Mouse (Mus musculus): ENCODE measurements at regions not wholly inside any gene's neighbourhood (a gene's known extent, or its start where the extent isn't known, plus 50 kb on each side); places are given as distances from the start of the nearest gene placed in this dataset.

GRCm38 (mm10) chr7:40253486-40253885, 644.6 kb upstream of the Vstm2b start:
- DNase-seq (ENCODE audit: low read depth, low spot score), result no peak

DNA sequence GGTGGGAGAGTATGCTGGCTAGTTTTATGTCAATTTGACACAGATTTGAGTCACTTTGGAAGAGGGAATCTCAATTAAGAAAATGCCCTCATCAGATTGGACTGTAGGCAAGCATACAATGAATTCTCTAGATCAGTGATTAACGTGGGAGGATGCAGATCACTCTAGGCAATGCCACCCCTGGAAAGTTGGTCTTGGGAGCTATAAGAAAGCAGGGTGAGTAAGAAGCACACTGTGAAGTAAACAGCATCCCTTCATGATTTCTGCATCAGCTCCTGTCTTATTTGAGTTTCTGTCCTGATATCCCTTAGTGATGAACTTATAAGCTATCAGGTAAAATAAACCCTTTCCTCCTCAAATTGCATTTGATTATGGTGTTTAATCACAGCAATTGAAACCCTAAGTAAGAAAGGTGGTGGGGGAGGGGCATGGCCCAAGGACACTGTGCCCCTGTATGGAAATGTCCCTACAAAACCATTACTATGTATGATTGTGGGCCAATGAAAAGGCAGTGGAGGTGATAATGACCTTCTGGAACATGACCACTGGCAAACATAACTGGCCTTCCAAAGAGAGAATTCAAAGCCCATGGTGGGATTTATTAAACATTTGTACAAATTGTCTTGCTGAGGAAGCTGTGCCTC, 640.3 kb upstream of the Vstm2b start:
- no peak for DNase-seq (ENCODE audit: low read depth, low spot score)

DNA sequence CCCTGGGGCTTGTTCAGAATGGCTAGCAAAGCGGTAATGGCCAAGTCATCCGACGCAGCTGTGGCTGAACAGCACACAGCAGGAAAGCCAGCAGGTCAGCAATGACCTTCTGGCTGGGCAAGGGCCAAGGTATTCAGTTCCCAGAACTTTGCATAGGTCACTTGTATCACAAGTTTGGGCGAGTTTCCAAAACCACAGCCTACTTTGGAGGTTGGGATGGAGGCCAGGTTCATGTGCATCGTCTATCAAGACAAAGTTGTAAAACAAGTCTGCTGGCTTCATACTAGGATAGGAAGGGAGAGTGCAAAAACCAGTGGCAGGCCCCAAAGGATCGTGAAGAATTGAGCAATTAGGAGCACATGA, 639.8 kb upstream of the Vstm2b start:
- no peak for DNase-seq (ENCODE audit: low read depth, low spot score)

GRCm38 (mm10) chr7:40273459-40274072, 624.6 kb upstream of the Vstm2b start:
- DNase-seq (ENCODE audit: low read depth, low spot score), result peak; percentile 26

DNA sequence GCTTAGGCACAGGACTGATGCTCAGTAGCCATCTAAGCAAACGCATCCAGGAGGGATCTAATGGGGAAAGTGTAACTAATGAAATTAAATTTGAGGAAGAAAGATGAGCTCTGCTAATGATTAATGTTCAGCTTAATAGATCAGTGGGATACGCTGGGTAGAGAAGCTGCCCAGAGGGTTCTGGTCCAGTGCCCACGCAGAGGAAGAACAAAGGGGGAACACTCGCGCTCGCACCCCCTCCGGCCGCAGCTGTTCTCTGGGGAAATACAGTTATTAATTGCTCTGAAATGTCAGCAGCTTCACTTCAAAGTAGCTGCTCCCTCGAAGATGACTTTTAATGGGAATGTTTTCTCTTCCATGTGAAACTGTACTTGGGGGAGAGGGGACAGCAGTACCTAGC, 623.0 kb upstream of the Vstm2b start:
- DNase-seq (ENCODE audit: low read depth, low spot score), result no peak

DNA sequence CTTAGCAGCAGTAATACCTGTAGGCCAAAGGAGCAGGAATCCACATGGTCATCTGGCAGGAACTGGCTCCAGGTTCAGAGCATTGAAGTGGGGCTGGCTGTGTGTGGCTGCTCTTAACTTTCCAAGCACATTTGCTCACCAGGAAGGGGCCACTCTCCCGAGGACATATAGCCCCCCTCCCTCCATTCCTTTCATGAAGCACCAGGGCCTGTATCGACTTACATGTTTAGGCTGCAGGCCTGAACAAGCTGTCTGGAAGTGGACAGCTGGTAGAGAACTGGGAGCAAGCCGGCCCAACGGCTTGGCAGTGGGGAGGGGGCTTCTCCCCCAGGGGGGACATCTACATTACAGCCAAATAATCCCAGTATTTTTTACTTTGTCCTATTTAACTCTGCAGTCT, 622.5 kb upstream of the Vstm2b start:
- DNase-seq (ENCODE audit: low read depth, low spot score), result no peak

- DNase-seq (ENCODE audit: low read depth, low spot score), result no peak
These were observed 622.0 kb upstream of the Vstm2b start for GRCm38 (mm10) chr7:40276116-40276515.

DNA sequence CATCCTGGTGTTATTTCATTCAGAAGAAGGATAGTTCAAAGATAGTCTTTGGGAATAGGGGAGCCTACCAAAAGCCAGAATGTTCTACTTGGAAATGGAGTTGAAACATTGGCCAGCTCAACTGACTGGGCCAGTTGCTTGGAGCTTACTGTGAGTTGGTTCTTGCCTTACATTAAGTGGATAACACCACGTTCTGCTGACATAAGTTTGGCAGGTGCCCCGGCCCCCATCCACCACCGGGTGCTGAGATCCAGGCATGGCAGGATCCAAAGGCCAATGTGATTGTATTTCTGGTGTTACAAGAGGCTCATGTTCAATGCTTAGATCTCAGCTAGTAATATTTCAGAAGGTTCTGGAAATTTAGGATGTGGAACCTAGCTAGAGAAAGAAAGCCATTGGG, 608.0 kb upstream of the Vstm2b start:
- DNase-seq (ENCODE audit: low read depth, low spot score), result no peak

DNA sequence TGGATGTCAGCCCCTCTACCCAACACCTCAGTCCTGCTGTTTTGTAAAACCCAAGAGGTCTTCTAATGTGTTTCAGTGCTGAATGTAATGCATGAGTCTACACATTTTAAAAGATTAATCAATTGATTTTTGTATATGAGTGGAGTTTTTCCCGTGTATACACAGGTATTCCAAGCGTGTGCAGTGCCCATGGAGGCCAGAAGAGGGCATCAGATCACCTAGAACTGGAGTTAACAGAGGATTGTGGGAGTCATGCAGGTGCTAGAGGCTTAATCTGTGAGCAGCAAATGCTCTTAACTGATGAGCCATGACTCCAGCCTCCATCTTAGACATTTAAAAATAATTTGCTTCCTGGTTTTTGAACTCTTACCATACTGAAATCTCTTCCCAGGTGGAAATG, 587.6 kb upstream of the Vstm2b start:
- no peak for DNase-seq (ENCODE audit: low read depth, low spot score)

DNA sequence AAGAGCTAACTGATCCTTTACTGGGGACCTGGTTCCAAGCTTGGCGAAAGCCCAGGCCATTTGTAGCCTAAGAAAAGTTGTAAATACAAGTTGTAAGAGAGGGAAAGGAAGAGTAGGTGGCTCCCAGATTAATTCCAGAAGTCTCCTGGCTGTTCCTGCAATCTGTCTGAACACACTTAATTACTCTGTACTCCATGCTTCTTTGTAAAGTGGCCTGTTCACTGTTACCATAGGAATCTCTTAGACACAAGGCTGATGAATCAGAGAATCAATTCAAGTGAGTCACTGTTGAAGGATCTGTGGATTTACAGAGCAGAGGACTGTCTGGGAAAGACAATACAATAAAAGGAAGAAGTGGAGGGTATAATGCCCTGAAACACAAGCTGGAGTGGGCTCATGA, 577.0 kb upstream of the Vstm2b start:
- DNase-seq (ENCODE audit: low read depth, low spot score), result no peak

DNA sequence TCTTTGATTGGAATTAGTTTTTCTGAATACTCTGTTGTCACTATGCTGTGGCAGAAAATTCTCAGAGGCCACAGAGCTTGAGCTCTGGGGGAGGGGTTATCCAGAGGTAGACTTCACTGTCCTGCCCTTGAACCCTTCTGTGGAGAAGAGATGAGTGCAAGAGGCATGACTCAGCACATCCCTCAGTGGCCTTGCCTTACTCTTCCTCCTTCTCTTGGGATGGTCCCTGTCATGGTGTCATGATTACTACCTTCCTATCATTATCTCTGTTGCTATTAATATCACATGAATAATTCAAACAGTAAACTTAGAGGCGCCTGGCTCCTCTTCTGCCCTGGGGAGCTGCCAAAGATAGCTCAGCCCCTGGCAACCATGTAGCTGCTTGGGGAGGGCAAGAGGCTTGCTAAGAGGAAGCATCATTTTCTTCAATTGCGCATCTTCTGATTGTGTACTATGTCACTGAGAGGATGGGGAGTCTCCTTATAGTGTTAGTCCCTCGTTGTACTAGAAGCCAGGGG, 572.9 kb upstream of the Vstm2b start:
- DNase-seq (ENCODE audit: low read depth, low spot score), result no peak

DNA sequence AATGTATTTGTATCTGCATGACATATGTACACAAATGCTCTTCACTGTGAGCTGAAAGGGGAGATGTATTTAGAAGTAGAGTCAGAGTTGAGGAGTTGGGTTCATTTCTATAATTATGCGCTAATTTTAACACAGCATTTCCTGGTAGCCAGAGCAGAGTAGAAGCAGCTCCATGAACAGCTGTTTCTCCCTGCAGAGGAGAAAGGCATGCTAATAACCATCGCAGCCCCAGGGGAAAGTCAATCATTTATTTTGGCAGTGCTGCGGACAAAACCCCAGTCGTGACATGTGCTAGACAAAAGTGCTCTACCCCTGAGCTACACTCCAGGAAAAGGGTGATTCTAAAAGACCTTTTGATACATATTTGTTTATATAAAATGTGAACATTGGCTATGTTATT, 565.7 kb upstream of the Vstm2b start:
- no peak for DNase-seq (ENCODE audit: low read depth, low spot score)

GRCm38 (mm10) chr7:40352306-40352705, 545.8 kb upstream of the Vstm2b start:
- DNase-seq (ENCODE audit: low read depth, low spot score), result no peak

DNA sequence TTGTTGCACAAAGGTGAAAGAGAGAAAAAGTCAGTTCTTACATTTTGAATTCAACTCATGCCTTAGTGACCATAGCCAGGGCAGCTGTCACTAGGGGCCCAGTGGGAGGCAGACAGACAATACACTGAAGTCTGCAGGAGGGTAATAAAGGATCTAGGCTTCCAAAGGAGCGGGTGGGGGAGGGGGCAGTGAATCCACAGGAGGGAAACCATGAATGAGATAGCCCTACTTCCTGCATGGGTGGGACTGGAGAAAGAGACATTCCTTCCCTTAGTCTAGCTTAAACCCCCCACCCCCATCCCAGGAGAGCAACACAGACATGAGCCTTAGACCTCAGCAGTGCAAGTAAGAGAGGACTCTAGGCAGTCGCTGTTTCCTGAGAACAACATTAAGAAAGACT, 535.4 kb upstream of the Vstm2b start:
- no peak for DNase-seq (ENCODE audit: low read depth, low spot score)

GRCm38 (mm10) chr7:40372713-40373112, 525.4 kb upstream of the Vstm2b start:
- DNase-seq (ENCODE audit: low read depth, low spot score), result no peak

- DNase-seq (ENCODE audit: low read depth, low spot score), result no peak
These were observed 520.3 kb upstream of the Vstm2b start for GRCm38 (mm10) chr7:40377839-40378238.

- no peak for DNase-seq (ENCODE audit: low read depth, low spot score)
These were observed 516.9 kb upstream of the Vstm2b start for GRCm38 (mm10) chr7:40381244-40381643.

DNA sequence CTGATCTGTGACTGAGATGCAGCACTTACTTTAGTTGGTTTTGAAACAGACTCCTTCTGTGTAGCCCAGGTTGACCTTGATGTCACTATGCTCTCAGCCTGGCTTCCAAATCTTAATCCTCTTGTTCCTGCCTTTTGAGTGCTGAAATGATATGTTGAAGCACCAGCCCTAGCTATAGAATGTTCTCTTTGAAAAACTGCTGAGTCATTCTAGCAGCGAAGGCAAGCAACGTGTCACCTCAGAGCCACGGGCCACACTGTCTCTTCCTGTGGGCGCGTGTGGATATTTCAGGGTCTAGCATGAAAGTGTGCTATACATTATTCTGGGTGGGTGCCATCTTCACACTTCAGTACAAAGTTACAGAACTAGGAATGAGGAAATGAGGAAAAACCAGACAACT, 510.0 kb upstream of the Vstm2b start:
- no peak for DNase-seq (ENCODE audit: low read depth, low spot score)

GRCm38 (mm10) chr7:40389795-40390194, 508.3 kb upstream of the Vstm2b start:
- DNase-seq (ENCODE audit: low read depth, low spot score), result no peak

DNA sequence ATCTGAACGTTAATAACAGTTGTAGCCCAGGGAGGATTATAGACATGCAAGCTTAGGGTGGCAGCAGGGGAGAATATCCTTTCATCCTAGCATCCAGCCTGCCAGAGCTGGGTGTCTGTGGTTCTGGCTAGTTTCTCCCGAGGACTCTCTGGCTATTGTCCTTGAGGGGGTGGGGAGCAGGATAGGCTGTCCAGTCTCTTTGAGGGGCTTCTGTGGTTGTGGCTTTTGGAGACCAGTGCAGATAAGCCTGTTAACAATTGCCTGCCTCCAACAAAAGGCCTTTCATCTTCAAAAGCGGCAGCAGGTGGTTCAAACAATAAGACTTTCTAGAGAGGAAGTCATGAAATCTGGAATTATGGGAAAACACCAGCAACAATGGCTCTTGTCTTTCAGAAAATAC, 507.2 kb upstream of the Vstm2b start:
- DNase-seq (ENCODE audit: low read depth, low spot score), result no peak

GRCm38 (mm10) chr7:40391626-40392025, 506.5 kb upstream of the Vstm2b start:
- no peak for DNase-seq (ENCODE audit: low read depth, low spot score)

GRCm38 (mm10) chr7:40392207-40392606, 505.9 kb upstream of the Vstm2b start:
- no peak for DNase-seq (ENCODE audit: low read depth, low spot score)

- DNase-seq (ENCODE audit: low read depth, low spot score), result no peak
These were observed 505.4 kb upstream of the Vstm2b start for GRCm38 (mm10) chr7:40392699-40393098.

DNA sequence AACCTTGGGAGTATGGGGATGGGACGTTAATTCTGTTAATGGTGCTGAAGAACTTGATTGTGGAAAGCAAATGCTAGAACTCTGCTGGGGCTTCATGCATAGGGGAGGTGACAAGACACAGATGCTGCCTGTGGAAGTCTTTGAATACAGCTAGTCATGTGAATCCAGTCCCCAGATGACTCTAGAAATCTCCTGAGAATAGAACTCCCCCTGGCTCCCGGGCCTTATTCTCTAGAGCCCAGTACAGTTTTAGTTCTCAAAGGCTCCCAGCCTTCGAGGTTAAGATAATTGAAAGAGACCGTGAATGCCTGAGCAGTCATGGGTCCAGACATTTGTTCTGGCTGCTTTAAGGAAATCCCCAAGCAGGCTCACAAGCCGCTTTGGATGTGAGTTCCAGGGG, 499.9 kb upstream of the Vstm2b start:
- no peak for DNase-seq (ENCODE audit: low read depth, low spot score)
